Mouse (Mus musculus) erythroblast, embryonic 14.5 days (primary cell): ENCODE data around the gene Otulin. TPM values are rescaled to one million over a fixed set of nuclear protein-coding genes. Genes with fewer than 3 reads are reported as not detected.

Experiments
- H3K27me3 ChIP-seq: 2 replicates; pipeline ENCODE4 v1.6.1; 2012; ENCODE audit warnings: inconsistent platforms; ENCODE audit not compliant: control insufficient read depth
- H3K36me3 ChIP-seq: 2 replicates; pipeline ENCODE4 v1.6.1; 2012; ENCODE audit warnings: mild to moderate bottlenecking, inconsistent platforms; ENCODE audit not compliant: control insufficient read depth
- H3K4me1 ChIP-seq: 2 replicates; pipeline ENCODE4 v1.6.1; 2012; ENCODE audit warnings: inconsistent platforms; ENCODE audit not compliant: control insufficient read depth
- H3K4me3 ChIP-seq: replicated peaks from 2 replicates; pipeline ENCODE3; 2012; ENCODE audit warnings: moderate library complexity, mild to moderate bottlenecking, inconsistent platforms
- H3K9me3 ChIP-seq: 2 replicates; pipeline ENCODE4 v1.6.1; 2012; ENCODE audit warnings: low read length, inconsistent platforms, mixed read lengths; ENCODE audit not compliant: control insufficient read depth
- GATA1 ChIP-seq: IDR thresholded peaks from 2 replicates; pipeline ENCODE4 v1.6.1; 2012; ENCODE audit warnings: low read length, inconsistent platforms, mixed read lengths
- TAL1 ChIP-seq: IDR thresholded peaks from 3 replicates; pipeline ENCODE4 v1.6.1; 2012; ENCODE audit warnings: low read length, inconsistent platforms, mixed read lengths
- polyA plus RNA-seq: library from polyadenylated mRNA; stranded (reverse); fragments of >175 nt; gene quantifications from 2 replicates; pipeline ENCODE4 v1.2.3, GENCODE M21; 2012

Otulin gene
- polyA plus RNA-seq, 1 experiment: 1.0 TPM

DNA sequence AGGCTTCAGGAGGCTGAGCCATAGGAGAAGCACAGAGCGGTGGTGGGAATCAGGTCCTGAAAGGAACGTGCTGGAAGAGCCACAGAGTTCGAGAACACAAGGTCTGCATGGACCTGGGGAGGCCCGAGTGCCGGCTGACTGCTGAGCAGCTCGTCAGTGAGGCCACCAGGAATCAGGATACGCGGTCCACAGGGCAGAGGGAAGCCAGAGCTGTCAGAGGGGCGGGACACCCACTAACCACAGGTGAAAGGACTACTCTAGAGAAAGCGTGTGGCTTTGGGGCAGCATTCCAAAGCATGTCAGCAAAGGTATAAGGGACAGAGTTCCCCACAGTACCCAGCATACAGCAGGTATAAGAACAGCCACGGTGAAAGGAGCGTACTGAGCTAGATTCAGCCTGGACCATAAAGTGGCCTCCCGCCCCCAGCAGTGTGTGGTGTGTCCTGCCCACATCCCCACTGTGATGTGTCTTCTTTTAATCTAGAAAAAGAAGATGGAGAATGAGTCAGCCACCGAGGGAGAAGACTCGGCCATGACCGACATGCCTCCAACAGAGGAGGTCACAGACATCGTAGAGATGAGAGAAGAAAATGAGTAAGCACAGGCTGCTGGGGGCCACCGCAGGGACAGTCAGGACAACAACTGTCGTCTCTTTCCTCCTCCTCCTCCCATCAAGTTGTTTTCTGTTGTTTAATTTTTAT lies 37.7 kb downstream of the Otulin start:
- Histone ChIP-seq H3K4me1 (no peaks in the 10 kb centered on the region), H3K36me3 (peaks cover 99% of the 10 kb centered on the region), H3K4me3 (no peak overlapping the region), H3K27me3 (no peaks in the 10 kb centered on the region), H3K9me3 (no peaks in the 10 kb centered on the region)
- no peak for TF ChIP-seq GATA1
- TF ChIP-seq TAL1: no peak

DNA sequence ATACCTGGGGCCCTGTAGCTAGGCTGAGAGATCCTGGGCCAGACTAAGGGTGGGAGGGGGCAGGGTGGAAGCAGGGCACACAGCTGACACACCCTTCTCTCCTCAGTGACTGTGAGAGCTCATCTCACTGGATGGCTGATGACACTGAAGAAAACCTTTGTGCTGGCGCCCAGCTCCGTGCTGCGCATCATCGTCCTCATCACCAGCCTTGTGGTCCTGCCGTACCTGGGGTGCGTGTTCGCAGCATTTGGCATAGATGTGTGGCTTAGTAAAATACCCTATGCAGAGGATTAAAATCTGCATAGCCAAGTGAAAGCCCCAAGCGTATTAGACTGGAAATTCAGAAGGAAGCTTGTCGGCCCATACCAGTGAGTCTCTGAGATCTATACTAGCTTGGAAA lies 39.7 kb downstream of the Otulin start:
- H3K9me3 ChIP-seq: no peaks in the 10 kb centered on the region
- no peak for TF ChIP-seq GATA1
- TF ChIP-seq TAL1: no peak
- H3K27me3 ChIP-seq: no peaks in the 10 kb centered on the region
- no peaks in the 10 kb centered on the region for H3K4me1 ChIP-seq
- H3K36me3 ChIP-seq: peaks cover 96% of the 10 kb centered on the region
- no peak overlapping the region for H3K4me3 ChIP-seq

DNA sequence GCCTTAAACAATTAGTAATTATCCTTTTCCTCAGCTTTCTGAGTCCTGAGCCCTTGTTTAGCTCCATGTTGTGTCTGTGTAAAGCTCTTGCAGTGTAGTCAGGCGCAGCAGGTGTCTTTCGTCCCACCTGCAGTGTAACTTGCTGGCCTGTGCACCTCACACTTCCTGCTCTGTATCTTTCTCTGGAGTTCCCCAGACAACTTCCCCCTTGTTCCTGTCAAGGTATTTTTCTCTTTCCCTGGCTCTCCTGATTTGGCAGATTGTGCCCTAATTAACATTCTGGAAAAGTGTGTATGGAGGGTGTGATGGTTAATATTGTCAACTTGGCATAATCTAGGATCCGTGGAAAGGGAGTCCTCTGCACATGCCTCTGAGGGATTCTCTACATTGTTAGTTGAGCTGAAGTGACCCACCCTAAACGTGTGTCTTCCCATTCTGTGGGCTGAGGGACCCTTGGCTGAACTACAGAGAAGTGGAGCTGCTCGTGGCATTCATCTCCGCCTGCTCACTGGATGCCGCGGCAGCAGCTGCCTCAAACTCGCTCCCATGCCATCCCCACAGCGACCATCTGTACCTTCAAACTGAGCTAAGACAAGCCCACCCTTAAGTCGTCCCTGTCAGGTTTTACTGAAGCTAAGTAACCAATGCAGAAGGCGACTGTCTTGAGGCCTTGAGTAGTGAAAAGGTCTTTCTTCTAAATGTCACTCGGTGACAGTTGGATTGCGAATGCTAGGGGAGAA lies 42.2 kb downstream of the Otulin start:
- TF ChIP-seq TAL1 (no peak), GATA1 (no peak)
- Histone ChIP-seq H3K4me1 (no peaks in the 10 kb centered on the region), H3K36me3 (peaks cover 96% of the 10 kb centered on the region), H3K9me3 (no peaks in the 10 kb centered on the region), H3K27me3 (no peaks in the 10 kb centered on the region), H3K4me3 (no peak overlapping the region)

DNA sequence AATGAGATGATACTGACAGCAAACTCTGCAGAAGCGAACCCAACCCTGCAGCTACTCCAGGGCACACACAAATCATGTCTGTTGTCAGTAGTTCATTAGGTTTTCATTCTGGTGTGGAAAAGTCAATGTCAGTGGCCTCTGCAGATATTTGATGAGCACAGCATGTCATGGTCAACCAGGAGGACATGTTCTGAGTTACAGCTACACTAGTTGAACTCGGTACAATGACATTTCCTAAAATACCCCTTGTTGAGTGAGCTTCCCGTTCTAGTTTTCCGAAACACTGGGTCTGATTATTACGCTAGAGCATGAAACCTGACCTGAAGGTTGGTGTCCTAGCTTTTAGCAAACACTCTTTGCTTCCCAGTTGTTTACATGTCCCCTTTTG lies 44.4 kb downstream of the Otulin start:
- H3K27me3 ChIP-seq: no peaks in the 10 kb centered on the region
- no peak overlapping the region for H3K4me3 ChIP-seq
- no peaks in the 10 kb centered on the region for H3K9me3 ChIP-seq
- TF ChIP-seq GATA1: no peak
- no peak for TF ChIP-seq TAL1
- no peaks in the 10 kb centered on the region for H3K4me1 ChIP-seq
- H3K36me3 ChIP-seq: peaks cover 96% of the 10 kb centered on the region

DNA sequence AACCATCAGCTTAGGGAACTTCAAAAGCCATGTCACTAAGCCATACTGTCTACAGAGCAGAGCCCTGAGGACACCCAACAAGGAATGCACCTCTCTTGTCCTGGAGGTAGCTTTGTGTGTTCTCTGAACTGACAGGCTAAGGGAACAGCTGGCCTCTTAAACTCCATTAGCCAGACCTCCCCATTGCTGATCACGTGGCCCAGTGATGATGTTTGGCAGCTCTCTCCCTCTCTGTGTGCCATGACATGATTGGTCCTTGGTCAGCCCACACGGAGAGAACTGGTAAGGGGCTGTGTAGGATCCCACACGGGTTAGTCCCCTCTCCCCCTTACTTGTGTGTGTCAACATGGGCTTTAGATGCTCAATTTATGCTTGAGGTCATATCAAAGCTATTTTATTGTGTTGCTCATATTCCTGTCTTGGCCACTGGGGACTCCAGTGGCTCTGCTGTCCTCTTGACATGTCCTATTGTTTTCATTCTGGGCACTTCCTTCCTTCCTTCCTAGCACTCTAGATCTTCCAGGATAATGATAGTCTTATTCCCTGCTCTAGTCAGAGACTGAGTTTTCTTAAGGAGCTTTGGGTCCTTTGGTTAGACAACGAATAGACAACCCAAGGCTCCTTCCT lies 44.9 kb downstream of the Otulin start:
- H3K27me3 ChIP-seq: no peaks in the 10 kb centered on the region
- H3K36me3 ChIP-seq: peaks cover 96% of the 10 kb centered on the region
- TF ChIP-seq TAL1 (no peak), GATA1 (no peak)
- no peaks in the 10 kb centered on the region for H3K9me3 ChIP-seq
- H3K4me1 ChIP-seq: no peaks in the 10 kb centered on the region
- H3K4me3 ChIP-seq: no peak overlapping the region

DNA sequence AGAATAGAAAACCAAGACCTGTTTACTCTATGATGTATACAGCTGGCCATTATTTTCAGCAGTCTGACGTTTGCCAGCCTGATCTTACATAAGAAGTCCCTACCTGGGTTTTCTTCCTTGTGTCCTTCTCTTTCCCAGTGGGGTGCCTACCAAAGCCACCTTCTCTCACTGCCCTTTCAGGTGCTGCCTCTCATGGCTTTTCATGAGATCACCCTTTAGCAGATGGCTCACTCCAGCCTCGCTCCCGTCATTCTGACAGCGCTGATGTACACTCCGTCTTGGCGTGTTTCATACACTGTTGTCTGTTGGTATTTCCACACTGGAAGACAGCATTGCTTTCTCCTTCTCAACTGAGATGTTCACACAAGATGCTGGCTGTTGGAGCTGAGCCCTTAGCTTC lies 46.9 kb downstream of the Otulin start:
- H3K4me3 ChIP-seq: no peak overlapping the region
- TF ChIP-seq GATA1 (no peak), TAL1 (no peak)
- H3K9me3 ChIP-seq: no peaks in the 10 kb centered on the region
- peaks cover 95% of the 10 kb centered on the region for H3K36me3 ChIP-seq
- H3K4me1 ChIP-seq: no peaks in the 10 kb centered on the region
- H3K27me3 ChIP-seq: no peaks in the 10 kb centered on the region

DNA sequence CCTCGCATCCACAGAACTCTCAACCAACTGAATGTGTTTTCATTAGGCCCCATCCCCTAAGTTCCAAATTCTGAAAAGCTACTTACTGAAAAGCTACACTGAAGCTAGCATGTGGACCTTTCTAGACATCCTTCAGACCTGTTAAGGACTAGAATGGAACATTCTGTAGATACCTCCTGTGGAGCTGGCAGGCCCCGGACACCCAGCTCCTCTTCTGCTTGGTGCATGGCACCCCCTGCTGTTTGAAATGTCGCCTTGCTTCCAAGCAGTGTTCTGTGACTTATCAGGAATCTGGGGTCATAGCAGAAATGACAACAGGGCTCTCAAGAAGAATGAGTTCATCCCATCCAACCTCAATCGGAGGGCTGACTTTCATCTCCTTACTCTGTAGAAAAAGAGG lies 47.5 kb downstream of the Otulin start:
- Histone ChIP-seq H3K27me3 (no peaks in the 10 kb centered on the region), H3K4me3 (no peak overlapping the region), H3K4me1 (no peaks in the 10 kb centered on the region), H3K9me3 (no peaks in the 10 kb centered on the region), H3K36me3 (peaks cover 95% of the 10 kb centered on the region)
- TF ChIP-seq TAL1 (no peak), GATA1 (no peak)

DNA sequence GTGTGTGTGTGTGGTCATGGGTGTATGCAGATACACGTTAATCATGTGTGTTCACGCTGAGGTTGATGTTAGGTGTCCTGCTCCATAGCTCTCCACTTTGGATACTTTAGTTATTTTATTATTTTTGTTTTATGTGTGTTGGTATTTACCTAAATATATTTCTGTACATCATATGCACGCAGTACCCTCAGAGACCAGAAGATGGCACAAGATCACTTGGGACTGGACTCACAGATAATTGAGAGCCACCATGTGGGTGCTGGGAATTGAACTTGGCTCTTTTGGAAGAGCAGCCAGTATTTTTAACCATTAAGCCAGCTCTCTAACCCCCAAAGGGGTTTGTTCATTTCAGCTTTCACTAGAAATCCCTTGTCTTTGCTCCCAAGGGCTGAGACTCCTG lies 48.1 kb downstream of the Otulin start:
- no peaks in the 10 kb centered on the region for H3K27me3 ChIP-seq
- no peaks in the 10 kb centered on the region for H3K9me3 ChIP-seq
- H3K4me1 ChIP-seq: no peaks in the 10 kb centered on the region
- peaks cover 98% of the 10 kb centered on the region for H3K36me3 ChIP-seq
- no peak overlapping the region for H3K4me3 ChIP-seq
- TF ChIP-seq TAL1: no peak
- TF ChIP-seq GATA1: no peak

DNA sequence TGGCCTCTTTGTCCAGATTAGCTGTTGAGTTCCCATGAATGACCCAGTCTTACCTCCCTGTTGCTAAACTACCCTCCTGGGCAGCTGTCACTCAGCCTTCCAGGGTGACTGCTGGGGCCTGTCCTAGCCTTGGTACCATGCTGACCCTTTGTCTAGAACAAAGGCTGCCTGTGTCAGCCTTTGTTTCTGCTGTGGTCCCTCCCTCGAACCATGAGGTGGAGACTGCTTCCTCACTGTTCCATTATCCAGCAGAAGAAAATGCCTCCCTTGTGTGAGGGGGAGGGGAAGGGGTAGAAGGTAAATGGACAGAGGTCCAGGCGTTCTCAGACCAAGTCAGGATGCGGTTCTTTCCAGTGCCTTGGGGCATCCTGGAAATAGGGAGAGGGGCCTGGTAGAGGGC lies 48.9 kb downstream of the Otulin start:
- H3K9me3 ChIP-seq: no peaks in the 10 kb centered on the region

More for the DNA sequence above, 48.9 kb downstream of the Otulin start:
- peaks cover 98% of the 10 kb centered on the region for H3K36me3 ChIP-seq
- no peak overlapping the region for H3K4me3 ChIP-seq
- TF ChIP-seq GATA1 (no peak), TAL1 (no peak)
- H3K27me3 ChIP-seq: no peaks in the 10 kb centered on the region
- H3K4me1 ChIP-seq: no peaks in the 10 kb centered on the region
